Mouse (Mus musculus) frontal cortex, adult 2 months (tissue): Measurements from ENCODE around the gene Alox12. TPM values are rescaled to one million over a fixed set of nuclear protein-coding genes. Genes with fewer than 3 reads are reported as not detected.

Experiments
- DNase-seq, 2 experiments: peaks; one replicate each; pipeline ENCODE4 v3.0.0; 2022; ENCODE audit warnings: low spot score in 1 of 2; ENCODE audit errors: extremely low spot score in 1 of 2
- polyA plus RNA-seq: library from polyadenylated mRNA; depleted of rRNA; stranded (reverse); fragments of >200 nt; gene quantifications from 2 replicates; pipeline ENCODE4 v1.2.3, GENCODE M21; 2012

Gene Alox12
- polyA plus RNA-seq, 1 experiment, result 4.0 TPM

DNA sequence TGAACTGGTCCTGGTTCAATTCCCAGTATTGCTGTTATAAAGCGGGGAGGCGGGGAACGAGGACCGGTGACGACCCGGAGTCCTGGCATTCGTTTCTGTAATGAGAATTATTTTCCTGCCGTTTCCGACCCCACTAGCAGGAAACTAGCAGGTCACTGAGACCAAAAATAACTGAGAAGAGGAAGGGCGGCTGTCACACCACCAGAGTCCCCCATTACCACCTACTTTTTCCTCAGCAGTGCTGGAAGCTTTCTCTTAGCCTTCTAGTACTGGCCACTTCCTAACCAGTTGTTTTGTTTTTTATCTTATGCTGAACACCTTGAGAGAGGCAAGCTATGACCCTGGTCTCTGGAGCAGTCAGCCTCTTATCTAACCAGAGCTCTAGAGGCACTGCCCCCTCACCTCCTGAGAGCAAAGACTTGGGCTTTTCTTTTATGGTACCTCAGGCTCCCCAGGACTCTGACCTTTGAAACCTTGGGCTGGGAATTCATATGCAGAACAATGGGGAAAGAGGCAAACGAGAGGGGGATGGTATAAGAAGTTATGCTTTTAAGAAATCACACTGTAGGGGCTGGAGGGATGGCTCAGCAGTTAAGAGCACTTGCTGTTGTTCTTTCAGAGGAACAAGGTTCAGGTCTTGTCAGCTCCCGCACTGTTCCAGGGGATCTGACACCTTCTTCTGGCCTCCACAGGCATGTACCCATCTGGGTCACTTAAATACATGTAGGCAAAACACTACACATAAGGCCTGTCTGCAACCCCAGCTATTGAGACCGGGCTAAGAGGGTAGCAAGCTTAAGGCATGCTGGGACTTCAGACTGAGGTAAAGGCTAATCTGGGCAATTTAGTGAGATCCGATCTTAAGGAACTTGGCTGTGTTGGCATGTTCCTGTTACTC is 33.3 kb downstream of the Alox12 start:
- DNase-seq, result no peak

DNA sequence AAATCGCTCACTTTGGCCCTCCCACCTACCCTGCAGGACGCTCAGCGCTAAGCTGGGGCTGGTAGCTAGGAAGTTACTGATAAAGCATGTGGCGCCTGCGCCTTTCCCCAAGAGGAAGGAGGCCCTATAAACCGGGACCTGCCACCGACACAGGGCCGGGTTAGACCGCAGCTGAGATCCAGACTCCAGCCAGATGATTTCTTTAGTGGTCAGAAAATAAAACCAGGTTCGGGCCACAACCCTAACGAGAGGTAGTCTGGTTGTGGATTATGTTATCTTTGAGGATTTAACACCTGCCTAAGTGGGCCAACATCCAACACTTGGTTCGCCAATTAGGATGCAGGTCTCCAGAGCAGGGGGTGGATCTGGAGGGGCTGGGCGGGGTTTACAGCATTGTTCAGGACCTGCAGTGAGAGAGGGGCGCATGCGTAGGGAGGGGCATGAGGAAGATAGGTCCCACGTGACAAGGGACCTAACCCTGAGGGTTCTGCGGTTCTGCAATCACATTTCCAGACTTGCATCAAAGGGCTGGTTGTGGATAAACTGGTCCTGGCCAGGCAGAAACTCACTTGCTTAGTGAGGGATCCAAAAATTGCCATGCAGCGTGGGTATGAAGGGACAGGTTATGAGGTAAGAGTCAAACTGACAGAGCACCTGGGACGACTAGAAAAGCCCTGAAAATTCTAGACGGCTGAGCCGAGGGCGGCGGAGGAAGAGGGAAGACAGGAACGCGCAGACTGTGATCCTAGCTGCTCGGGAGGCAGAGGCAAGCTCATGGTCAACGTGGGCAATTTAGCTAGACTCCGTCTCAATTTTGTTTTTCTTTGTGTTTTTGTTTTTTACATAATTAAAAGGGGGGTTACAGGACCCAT is 34.2 kb downstream of the Alox12 start, which contains the start of gene Slc16a13:
Gene Slc16a13, minus strand, starts transcription at position 334 of the 872 bp plus-strand sequence.
- DNase-seq, result peak; percentile 96 to 97

DNA sequence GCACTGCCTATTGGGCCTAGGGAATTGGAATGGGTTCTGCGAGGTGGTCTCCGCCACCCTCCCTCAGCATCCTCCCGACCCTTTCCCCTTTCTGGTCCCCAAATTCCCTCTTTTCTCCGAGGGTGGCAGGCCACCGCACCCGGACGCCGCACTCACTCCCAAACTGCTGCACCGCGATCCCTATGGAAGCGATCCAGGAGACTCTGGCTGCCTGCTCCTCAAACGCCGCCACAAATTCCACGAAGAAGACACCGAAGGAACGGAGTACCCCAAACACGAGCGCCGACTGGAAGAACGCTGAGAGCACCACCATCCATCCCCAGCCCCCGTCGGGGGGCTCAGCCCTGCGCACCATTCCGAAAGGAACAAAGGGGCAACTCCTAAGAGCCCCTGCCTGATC is 34.8 kb downstream of the Alox12 start:
- no peak for DNase-seq

DNA sequence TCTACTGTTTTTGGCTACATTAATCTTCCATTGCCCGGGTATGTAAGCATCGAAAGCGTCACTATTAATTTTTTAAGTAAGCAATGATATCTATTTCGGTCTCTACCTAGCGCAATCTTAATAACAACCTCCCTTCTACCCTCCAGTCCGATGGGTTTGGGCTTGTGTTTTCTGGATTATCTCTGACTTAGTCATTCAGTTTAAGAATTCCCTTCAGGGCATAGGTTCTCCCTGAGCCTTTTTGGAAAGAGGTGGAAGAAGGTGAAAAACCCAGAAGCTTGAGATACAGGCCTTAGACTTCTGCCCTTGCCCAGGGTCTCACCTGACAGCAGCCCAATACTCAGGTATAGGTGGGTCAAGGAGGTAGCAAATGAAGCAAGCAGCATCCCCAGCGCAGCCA is 35.3 kb downstream of the Alox12 start:
- DNase-seq, result no peak

GRCm38 (mm10) chr11:70218741-70219470 is 36.2 kb downstream of the Alox12 start:
- DNase-seq, result no peak

DNA sequence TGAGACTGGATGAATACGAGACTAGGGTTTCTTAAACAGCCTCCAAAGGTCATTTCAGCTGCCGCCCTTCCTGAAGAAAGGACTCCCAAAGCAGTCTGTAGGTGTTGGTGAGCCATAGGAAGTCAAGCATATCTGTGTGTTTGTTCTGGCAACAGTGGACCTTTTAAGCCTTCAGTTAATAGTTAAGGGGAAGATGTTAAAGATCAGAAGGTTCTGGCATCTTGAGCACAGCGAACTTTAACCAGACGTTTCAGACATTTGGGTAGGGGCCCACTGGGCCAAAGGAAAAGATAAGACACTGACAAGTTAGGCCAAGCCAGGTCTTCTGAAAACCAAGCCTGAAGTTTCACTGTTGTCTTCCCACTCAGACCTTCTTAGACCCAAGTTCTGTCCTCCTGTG is 37.1 kb downstream of the Alox12 start:
- no peak for DNase-seq

- DNase-seq, result no peak
Measured at GRCm38 (mm10) chr11:70216103-70216502, 39.0 kb downstream of the Alox12 start.

DNA sequence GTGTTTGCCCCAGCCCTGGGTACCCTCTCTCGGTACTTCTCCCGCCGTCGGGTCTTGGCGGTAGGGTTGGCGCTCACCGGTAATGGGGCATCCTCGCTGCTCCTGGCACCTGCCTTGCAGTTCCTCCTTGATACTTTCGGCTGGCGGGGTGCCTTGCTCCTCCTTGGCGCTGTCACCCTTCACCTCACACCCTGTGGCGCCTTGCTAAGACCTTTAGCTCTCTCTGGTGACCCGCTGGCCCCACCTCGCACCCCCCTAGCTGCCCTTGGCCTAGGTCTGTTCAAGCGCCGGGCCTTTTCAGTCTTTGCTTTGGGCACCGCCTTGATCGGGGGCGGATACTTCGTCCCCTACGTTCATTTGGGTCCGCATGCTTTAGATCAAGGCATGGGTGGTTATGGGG is 39.9 kb downstream of the Alox12 start:
- no peak for DNase-seq

- DNase-seq, result no peak
Measured at GRCm38 (mm10) chr11:70214856-70215209, 40.3 kb downstream of the Alox12 start.

DNA sequence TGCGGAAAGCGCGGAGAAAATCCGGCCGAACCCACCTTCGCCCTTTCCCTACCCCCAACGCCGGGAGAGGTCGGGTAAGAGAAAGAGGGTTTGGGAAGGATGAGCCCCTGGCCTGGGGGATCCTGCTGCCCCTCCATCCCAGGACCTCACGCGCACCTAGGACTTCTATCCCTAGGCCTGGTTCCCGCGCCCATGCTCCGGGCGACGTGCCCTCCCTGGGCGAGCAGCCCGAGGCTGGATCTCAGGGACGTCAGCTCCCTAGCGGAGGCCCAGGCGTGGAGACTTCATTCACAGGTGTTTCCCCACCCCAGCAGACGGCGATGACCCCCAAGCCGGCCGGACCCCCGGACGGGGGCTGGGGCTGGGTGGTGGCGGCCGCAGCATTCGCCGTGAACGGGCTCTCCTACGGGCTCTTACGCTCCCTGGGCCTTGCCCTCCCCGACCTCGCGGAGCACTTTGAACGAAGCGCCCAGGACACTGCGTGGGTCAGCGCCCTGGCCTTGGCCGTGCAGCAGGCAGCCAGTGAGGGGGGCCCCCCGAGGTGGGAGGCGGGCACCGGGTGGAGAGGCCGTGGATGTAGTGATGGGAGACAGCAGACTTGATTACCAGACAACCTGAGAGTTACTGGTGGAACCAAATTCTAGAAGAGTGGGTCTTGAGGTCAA is 40.8 kb downstream of the Alox12 start:
- DNase-seq, result no peak

- DNase-seq, result no peak
Measured at GRCm38 (mm10) chr11:70213736-70214135, 41.4 kb downstream of the Alox12 start.

DNA sequence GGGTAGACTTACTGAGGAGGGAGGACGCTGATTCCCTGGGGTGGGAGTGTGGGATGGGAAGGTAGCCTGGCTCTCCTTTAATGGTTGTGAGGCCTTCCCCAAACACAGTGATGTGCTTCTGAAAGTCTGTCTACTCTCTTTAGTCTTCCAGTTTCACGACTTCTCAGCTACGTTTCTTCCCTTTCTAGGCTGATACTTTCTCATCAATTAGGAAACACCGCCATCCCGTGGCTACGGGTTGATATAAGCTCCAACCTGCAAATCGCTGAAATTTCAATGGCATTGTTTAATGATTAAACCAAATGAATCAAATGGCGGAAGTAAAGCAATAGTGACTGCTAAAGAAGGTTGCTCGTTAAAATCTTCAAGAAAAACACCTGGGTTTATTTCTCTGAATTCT is 42.3 kb downstream of the Alox12 start:
- peak in 1 of 2 experiments; percentile 84 for DNase-seq

- no peak for DNase-seq
Measured at GRCm38 (mm10) chr11:70212423-70212822, 42.7 kb downstream of the Alox12 start, which contains the start of gene Slc16a11. TSS of gene Slc16a11 (plus strand) at chr11:70212752.

GRCm38 (mm10) chr11:70211972-70212371 is 43.2 kb downstream of the Alox12 start:
- DNase-seq, result no peak

DNA sequence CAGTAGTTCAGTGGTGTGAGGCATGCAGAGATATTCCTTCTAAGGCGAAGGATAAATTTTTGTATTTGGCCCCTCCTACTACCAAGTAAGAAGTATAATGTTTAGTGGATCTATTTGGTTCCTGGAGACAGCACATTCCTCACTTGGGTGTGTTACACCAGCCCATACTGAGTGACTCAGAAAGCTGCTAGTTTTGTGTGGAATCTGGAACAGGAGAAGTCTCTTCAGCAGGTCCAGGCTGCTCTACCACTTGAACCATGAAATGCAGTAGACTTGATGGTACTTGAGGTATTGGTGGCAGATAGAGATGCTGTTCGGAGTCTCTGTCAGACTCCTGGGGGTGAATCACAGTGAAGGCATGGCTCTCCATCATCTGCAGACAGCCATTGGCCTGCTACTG is 44.5 kb downstream of the Alox12 start:
- no peak for DNase-seq

- DNase-seq, result no peak
Measured at GRCm38 (mm10) chr11:70208778-70209388, 46.3 kb downstream of the Alox12 start.

DNA sequence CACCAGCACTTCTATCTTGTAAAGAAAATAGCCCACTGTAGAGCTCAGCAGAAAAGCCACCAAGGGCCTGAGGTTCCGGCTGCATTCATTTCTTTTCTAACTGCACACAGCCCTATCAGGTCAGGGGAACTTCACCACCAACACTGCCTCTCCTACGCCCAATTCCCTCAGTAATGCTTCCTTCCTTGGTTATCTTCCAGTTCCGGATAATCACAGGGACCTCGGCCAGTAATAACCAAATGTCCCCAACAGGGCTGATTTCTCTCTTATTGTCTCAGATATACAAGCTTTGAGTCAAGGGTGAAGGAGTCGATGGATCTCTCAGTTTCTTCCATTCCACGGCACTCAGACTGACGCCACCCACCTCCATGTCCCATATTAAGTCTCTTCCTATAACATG is 47.9 kb downstream of the Alox12 start:
- DNase-seq, result no peak

- DNase-seq, result no peak
Measured at GRCm38 (mm10) chr11:70206801-70207200, 48.4 kb downstream of the Alox12 start.

GRCm38 (mm10) chr11:70201691-70202090 is 53.5 kb downstream of the Alox12 start:
- peak in 1 of 2 experiments; percentile 88 for DNase-seq
